Mouse (Mus musculus) stomach, postnatal 0 days (tissue): ENCODE measurements around the gene Ercc5. TPM values are rescaled to one million over a fixed set of nuclear protein-coding genes. Genes with fewer than 3 reads are reported as not detected.
A peak's percentile ranks its signal among the peaks of the same experiment; 100 is the strongest.

Experiments used
- ATAC-seq: fragments of 200-750 bp; cut with Nextera tagmentation; 2 replicates; pipeline ENCODE4 v1.8.0; 2017; ENCODE audit not compliant: low FRiP score, low TSS enrichment
- DNase-seq: peaks from one replicate; pipeline ENCODE4 v3.0.0-alpha.2; 2016; ENCODE audit warnings: low spot score
- H3K27ac ChIP-seq: fragments of 300-500 bp; sonication (generic); replicated peaks from 2 replicates; pipeline ENCODE4 v1.5.1; 2014; ENCODE audit warnings: mild to moderate bottlenecking, control low read depth
- H3K27me3 ChIP-seq: fragments of 300-500 bp; sonication (generic); 2 replicates; pipeline ENCODE4 v1.6.1; 2014; ENCODE audit warnings: low read length; ENCODE audit not compliant: control insufficient read depth, insufficient read depth
- H3K36me3 ChIP-seq: fragments of 300-500 bp; sonication (generic); 2 replicates; pipeline ENCODE4 v1.6.1; 2014; ENCODE audit warnings: low read length, mixed read lengths; ENCODE audit not compliant: control insufficient read depth, insufficient read depth
- H3K4me1 ChIP-seq: fragments of 300-500 bp; sonication (generic); replicated peaks from 2 replicates; pipeline ENCODE4 v1.6.1; 2014; ENCODE audit warnings: antibody characterized with exemption; ENCODE audit not compliant: control insufficient read depth, insufficient read depth
- H3K4me2 ChIP-seq: fragments of 300-500 bp; sonication (generic); replicated peaks from 2 replicates; pipeline ENCODE4 v1.6.1; 2014; ENCODE audit warnings: low read depth, mild to moderate bottlenecking, control low read depth, moderate library complexity
- H3K4me3 ChIP-seq: fragments of 300-500 bp; sonication (generic); 2 replicates; pipeline ENCODE4 v1.5.1; 2014; ENCODE audit warnings: low read depth, low read length, control low read depth
- H3K9ac ChIP-seq: fragments of 300-500 bp; sonication (generic); 2 replicates; pipeline ENCODE4 v1.6.1; 2014; ENCODE audit warnings: mild to moderate bottlenecking, low read length, control low read depth, mixed read lengths
- H3K9me3 ChIP-seq: fragments of 300-500 bp; sonication (generic); 2 replicates; pipeline ENCODE4 v1.6.1; 2016; ENCODE audit warnings: low read length; ENCODE audit not compliant: control insufficient read depth
- CTCF ChIP-seq: IDR thresholded peaks from 2 replicates; pipeline ENCODE4 v1.5.1; 2016; ENCODE audit warnings: antibody characterized with exemption, low read depth, mild to moderate bottlenecking, moderate library complexity
- EP300 ChIP-seq: optimal IDR thresholded peaks from 2 replicates; pipeline ENCODE3; 2016; ENCODE audit warnings: antibody characterized with exemption
- WGBS: fragments of 180-500 bp; shearing (Covaris S2); extraction: QIAGEN DNeasy Blood & Tissue Kit; methylation state at CpG from one replicate; pipeline ENCODE4 v1.1.7; 2014; 5-methylcytosine and 5-hydroxymethylcytosine counted together
- polyA plus RNA-seq: library from polyadenylated mRNA; unstranded; fragments of >200 nt; fragmentation: Nextera tagmentation; extraction: Ambion mirVana; gene quantifications from 2 replicates; pipeline ENCODE4 v1.2.1, GENCODE M21; 2015

Ercc5 gene
- polyA plus RNA-seq, 1 experiment from 2014 or later: 9.1 TPM

GRCm38 (mm10) chr1:44217118-44217517, 69.6 kb downstream of the Ercc5 start:
- H3K27me3 ChIP-seq: no peaks in the 10 kb centered on the region
- H3K27ac ChIP-seq: no peak overlapping the region
- no peaks in the 10 kb centered on the region for H3K36me3 ChIP-seq
- no peak overlapping the region for H3K9ac ChIP-seq
- DNase-seq (no peak), ATAC-seq (no peak)
- 0 out of 2 replicates have a peak, but pooled peaks cover 4% of the 10 kb centered on the region for H3K4me1 ChIP-seq
- TF ChIP-seq EP300 (no peak), CTCF (no peak)
- WGBS: 46% methylated on average over 2 of the region's 2 CpGs
- H3K4me3 ChIP-seq: no peak overlapping the region
- no peak overlapping the region for H3K4me2 ChIP-seq
- H3K9me3 ChIP-seq: no peaks in the 10 kb centered on the region

GRCm38 (mm10) chr1:44218876-44219275, 71.3 kb downstream of the Ercc5 start, which contains the start of gene Mettl21e:
Gene Mettl21e (minus strand): TSS chr1:44218961.
- Histone ChIP-seq H3K9ac (no peak within 1 kb of the TSS), H3K4me2 (no peak within 1 kb of the TSS), H3K4me3 (no peak within 1 kb of the TSS), H3K27ac (peak within 1 kb of the TSS; percentile 49; the same call in 1 of the 2 replicates), H3K4me1 (0 out of 2 replicates have a peak, but pooled peaks cover 4% of the 10 kb centered on the region), H3K9me3 (no peaks in the 10 kb centered on the region), H3K36me3 (no peaks in the 10 kb centered on the region), H3K27me3 (no peaks in the 10 kb centered on the region)
- 41% methylated on average over 1 of the region's 1 CpGs for WGBS
- DNase-seq: no peak
- ATAC-seq: peak; percentile 76; the same call in 1 of the 2 replicates
- TF ChIP-seq EP300: no peak
- no peak for TF ChIP-seq CTCF

DNA sequence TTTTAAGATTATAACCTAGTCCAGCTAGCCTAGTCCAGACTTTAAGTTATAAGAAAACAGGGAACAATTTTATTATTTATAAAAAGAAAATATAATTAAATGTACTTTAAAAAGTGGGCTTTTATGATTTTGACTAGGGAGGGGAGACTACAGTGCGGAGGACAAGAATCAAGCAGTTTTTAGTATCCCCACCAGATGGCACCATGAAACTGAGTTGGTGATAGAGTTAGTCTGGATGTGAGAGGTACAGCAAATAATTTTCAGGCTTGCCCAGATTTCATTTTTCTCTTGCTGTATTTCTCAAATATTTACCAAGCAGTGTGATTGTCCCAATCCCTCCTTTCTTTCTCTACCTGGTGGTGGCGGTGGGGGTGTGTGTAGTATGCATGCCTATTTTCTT, 81.5 kb downstream of the Ercc5 start:
- no peak for DNase-seq

More for the DNA sequence above, 81.5 kb downstream of the Ercc5 start:
- no peak overlapping the region for H3K4me3 ChIP-seq
- no peak overlapping the region for H3K4me2 ChIP-seq
- H3K36me3 ChIP-seq: no peaks in the 10 kb centered on the region
- no peaks in the 10 kb centered on the region for H3K9me3 ChIP-seq
- ATAC-seq: no peak
- no peak overlapping the region for H3K9ac ChIP-seq
- WGBS: 26% methylated on average over 2 of the region's 2 CpGs
- H3K27me3 ChIP-seq: no peaks in the 10 kb centered on the region
- TF ChIP-seq EP300: no peak
- peak; percentile 84 for TF ChIP-seq CTCF
- H3K4me1 ChIP-seq: no peaks in the 10 kb centered on the region
- no peak overlapping the region for H3K27ac ChIP-seq

Other genes starting within 250 kb of the Ercc5 start
- gene Tpp2, start 214.1 kb upstream of the Ercc5 start, polyA plus RNA-seq: 34.5 and 34.8 TPM in 2 replicates
- gene Mettl21c, start 127.7 kb upstream of the Ercc5 start, polyA plus RNA-seq: 0.29 and 0.47 TPM in 2 replicates
- gene Gm8251, start 85.8 kb upstream of the Ercc5 start, polyA plus RNA-seq: 0.01 and 0.04 TPM in 2 replicates
- gene Tex30, start 45.3 kb upstream of the Ercc5 start, polyA plus RNA-seq: 43.8 and 47.6 TPM in 2 replicates
- gene Kdelc1, start 28.9 kb upstream of the Ercc5 start, polyA plus RNA-seq: 19.5 and 20.6 TPM in 2 replicates
- gene Bivm, start 28.8 kb upstream of the Ercc5 start, polyA plus RNA-seq: 7.4 and 8.0 TPM in 2 replicates
- gene Mettl21e, start 71.2 kb downstream of the Ercc5 start, polyA plus RNA-seq: 0.02 and 0.10 TPM in 2 replicates